Mouse (Mus musculus) olfactory bulb, adult 2 months (tissue): ENCODE data around the gene Nt5c2.

Experiments used
- CTCF ChIP-seq: fragments of 200-500 bp; IDR thresholded peaks from 2 replicates; pipeline ENCODE4 v1.5.1; 2012; ENCODE audit warnings: low read depth, mild to moderate bottlenecking, low read length, moderate library complexity; ENCODE audit not compliant: insufficient read depth
- POLR2A ChIP-seq: fragments of 200-500 bp; IDR thresholded peaks from 2 replicates; pipeline ENCODE4 v1.6.1; 2012; ENCODE audit warnings: mild to moderate bottlenecking, low read depth, low read length, moderate library complexity; ENCODE audit not compliant: insufficient read depth

- no peak for TF ChIP-seq CTCF
- TF ChIP-seq POLR2A = no peak
These were observed 149.6 kb downstream of the Nt5c2 start for GRCm38 (mm10) chr19:46865381-46865780.
